Mouse (Mus musculus): ENCODE results near the gene Ccnjl.

Gene Ccnjl

GRCm38 (mm10) chr11:43528683-43529499 lies at the start of gene Ccnjl:
TSS of gene Ccnjl (plus strand) at chr11:43528784.
- under 1% methylated on average over 79 of the region's 79 CpGs for WGBS

GRCm38 (mm10) chr11:43479376-43479775 lies 49.2 kb upstream of the Ccnjl start:
- 88% methylated on average over 3 of the region's 3 CpGs for WGBS

- 62% methylated on average over 5 of the region's 5 CpGs for WGBS
Observed at GRCm38 (mm10) chr11:43480561-43480960, 48.0 kb upstream of the Ccnjl start.

GRCm38 (mm10) chr11:43481672-43482522 lies 46.7 kb upstream of the Ccnjl start:
- 31% methylated on average over 3 of the region's 3 CpGs for WGBS

GRCm38 (mm10) chr11:43483122-43483792 lies 45.3 kb upstream of the Ccnjl start:
- 63% methylated on average over 6 of the region's 6 CpGs for WGBS

GRCm38 (mm10) chr11:43484057-43484456 lies 44.5 kb upstream of the Ccnjl start:
- WGBS = 75% methylated on average over 4 of the region's 4 CpGs

GRCm38 (mm10) chr11:43484652-43485051 lies 43.9 kb upstream of the Ccnjl start:
- WGBS = 65% methylated on average over 11 of the region's 11 CpGs

GRCm38 (mm10) chr11:43485855-43486254 lies 42.7 kb upstream of the Ccnjl start:
- 88% methylated on average over 9 of the region's 9 CpGs for WGBS

- WGBS = 35% methylated on average over 7 of the region's 7 CpGs
Observed at GRCm38 (mm10) chr11:43492663-43493062, 35.9 kb upstream of the Ccnjl start.

- WGBS = 31% methylated on average over 6 of the region's 6 CpGs
Observed at GRCm38 (mm10) chr11:43493815-43494409, 34.7 kb upstream of the Ccnjl start.

- WGBS = 66% methylated on average over 8 of the region's 8 CpGs
Observed at GRCm38 (mm10) chr11:43495037-43495436, 33.5 kb upstream of the Ccnjl start.

- WGBS = 13% methylated on average over 3 of the region's 3 CpGs
Observed at GRCm38 (mm10) chr11:43495532-43495931, 33.1 kb upstream of the Ccnjl start.

GRCm38 (mm10) chr11:43501256-43501655 lies 27.3 kb upstream of the Ccnjl start:
- WGBS = 79% methylated on average over 6 of the region's 6 CpGs

GRCm38 (mm10) chr11:43505188-43505587 lies 23.4 kb upstream of the Ccnjl start:
- 85% methylated on average over 7 of the region's 7 CpGs for WGBS

- WGBS = 56% methylated on average over 6 of the region's 6 CpGs
Observed at GRCm38 (mm10) chr11:43507976-43508375, 20.6 kb upstream of the Ccnjl start.

- WGBS = 97% methylated on average over 5 of the region's 5 CpGs
Observed at GRCm38 (mm10) chr11:43509878-43510277, 18.7 kb upstream of the Ccnjl start.

- 73% methylated on average over 2 of the region's 2 CpGs for WGBS
Observed at GRCm38 (mm10) chr11:43512661-43513190, 15.9 kb upstream of the Ccnjl start.

- 46% methylated on average over 8 of the region's 8 CpGs for WGBS
Observed at GRCm38 (mm10) chr11:43516344-43517021, 12.1 kb upstream of the Ccnjl start.

GRCm38 (mm10) chr11:43517641-43518040 lies 10.9 kb upstream of the Ccnjl start:
- WGBS = 82% methylated on average over 11 of the region's 11 CpGs

- 94% methylated on average over 3 of the region's 3 CpGs for WGBS
Observed at GRCm38 (mm10) chr11:43520521-43520920, 8.1 kb upstream of the Ccnjl start.

Measured in cerebral cortex, adult 2 months (tissue).